Mouse (Mus musculus): ENCODE results near the gene Zc3h4. TPM values are rescaled to one million over a fixed set of nuclear protein-coding genes. Genes with fewer than 3 reads are reported as not detected.

Zc3h4 gene
- polyA plus RNA-seq, 1 experiment: 13.6 TPM

- peaks cover 13% of the 10 kb centered on the region for H3K4me1 ChIP-seq (ENCODE audit: control insufficient read depth)
- TF ChIP-seq TAL1 (IDR thresholded peaks at IDR 0.05; ENCODE audit: low read length) (no peak), GATA1 (IDR thresholded peaks at IDR 0.05; ENCODE audit: low read length) (no peak)
- H3K27me3 ChIP-seq (ENCODE audit: control insufficient read depth): no peaks in the 10 kb centered on the region
- peaks cover 99% of the 10 kb centered on the region for H3K36me3 ChIP-seq (ENCODE audit: control insufficient read depth)
- H3K9me3 ChIP-seq (ENCODE audit: control insufficient read depth, low read length): no peaks in the 10 kb centered on the region
- no peak overlapping the region for H3K4me3 ChIP-seq (replicated peaks)
These were observed 19.9 kb downstream of the Zc3h4 start for GRCm38 (mm10) chr7:16420493-16421118.

- no peaks in the 10 kb centered on the region for H3K27me3 ChIP-seq (ENCODE audit: control insufficient read depth)
- peaks cover 99% of the 10 kb centered on the region for H3K36me3 ChIP-seq (ENCODE audit: control insufficient read depth)
- H3K4me3 ChIP-seq (replicated peaks): no peak overlapping the region
- no peaks in the 10 kb centered on the region for H3K9me3 ChIP-seq (ENCODE audit: control insufficient read depth, low read length)
- TF ChIP-seq TAL1 (IDR thresholded peaks at IDR 0.05; ENCODE audit: low read length) (no peak), GATA1 (IDR thresholded peaks at IDR 0.05; ENCODE audit: low read length) (no peak)
- peaks cover 6% of the 10 kb centered on the region for H3K4me1 ChIP-seq (ENCODE audit: control insufficient read depth)
These were observed 21.6 kb downstream of the Zc3h4 start for GRCm38 (mm10) chr7:16422222-16422856.

DNA sequence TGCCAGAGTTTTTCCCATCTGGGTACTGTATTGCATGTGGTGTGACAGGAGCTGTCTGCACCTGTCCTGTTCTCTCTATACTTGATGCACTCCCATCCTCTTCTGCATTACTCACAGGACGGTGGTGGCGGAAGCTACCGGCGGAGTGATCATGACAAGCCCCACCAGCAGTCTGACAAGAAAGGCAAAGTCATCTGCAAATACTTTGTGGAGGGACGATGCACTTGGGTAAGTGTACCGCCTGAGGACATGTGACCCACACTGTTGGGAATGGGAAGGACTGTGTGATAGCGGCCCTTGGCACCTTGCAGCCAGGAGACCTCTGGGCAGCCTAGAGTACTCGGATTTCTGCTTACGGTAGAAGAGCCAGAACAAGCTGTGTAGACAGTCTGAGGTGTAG lies 23.0 kb downstream of the Zc3h4 start:
- H3K9me3 ChIP-seq (ENCODE audit: control insufficient read depth, low read length): no peaks in the 10 kb centered on the region
- TF ChIP-seq TAL1 (IDR thresholded peaks at IDR 0.05; ENCODE audit: low read length) (no peak), GATA1 (IDR thresholded peaks at IDR 0.05; ENCODE audit: low read length) (no peak)
- H3K36me3 ChIP-seq (ENCODE audit: control insufficient read depth): peaks cover 99% of the 10 kb centered on the region
- H3K27me3 ChIP-seq (ENCODE audit: control insufficient read depth): no peaks in the 10 kb centered on the region
- no peak overlapping the region for H3K4me3 ChIP-seq (replicated peaks)
- peaks cover 5% of the 10 kb centered on the region for H3K4me1 ChIP-seq (ENCODE audit: control insufficient read depth)

- no peak overlapping the region for H3K4me3 ChIP-seq (replicated peaks)
- no peaks in the 10 kb centered on the region for H3K9me3 ChIP-seq (ENCODE audit: control insufficient read depth, low read length)
- no peaks in the 10 kb centered on the region for H3K27me3 ChIP-seq (ENCODE audit: control insufficient read depth)
- peaks cover 99% of the 10 kb centered on the region for H3K36me3 ChIP-seq (ENCODE audit: control insufficient read depth)
- no peak for TF ChIP-seq TAL1 (IDR thresholded peaks at IDR 0.05; ENCODE audit: low read length)
- no peak for TF ChIP-seq GATA1 (IDR thresholded peaks at IDR 0.05; ENCODE audit: low read length)
- peaks cover 4% of the 10 kb centered on the region for H3K4me1 ChIP-seq (ENCODE audit: control insufficient read depth)
These were observed 25.0 kb downstream of the Zc3h4 start for GRCm38 (mm10) chr7:16425721-16426120.

GRCm38 (mm10) chr7:16426129-16426729 lies 25.5 kb downstream of the Zc3h4 start:
- no peak for TF ChIP-seq GATA1 (IDR thresholded peaks at IDR 0.05; ENCODE audit: low read length)
- TF ChIP-seq TAL1 (IDR thresholded peaks at IDR 0.05; ENCODE audit: low read length): no peak
- peaks cover 99% of the 10 kb centered on the region for H3K36me3 ChIP-seq (ENCODE audit: control insufficient read depth)
- no peak overlapping the region for H3K4me3 ChIP-seq (replicated peaks)
- H3K4me1 ChIP-seq (ENCODE audit: control insufficient read depth): peaks cover 4% of the 10 kb centered on the region
- no peaks in the 10 kb centered on the region for H3K9me3 ChIP-seq (ENCODE audit: control insufficient read depth, low read length)
- H3K27me3 ChIP-seq (ENCODE audit: control insufficient read depth): no peaks in the 10 kb centered on the region

- Histone ChIP-seq H3K4me1 (ENCODE audit: control insufficient read depth) (peaks cover 3% of the 10 kb centered on the region), H3K27me3 (ENCODE audit: control insufficient read depth) (no peaks in the 10 kb centered on the region), H3K4me3 (replicated peaks) (no peak overlapping the region), H3K36me3 (ENCODE audit: control insufficient read depth) (peaks cover 95% of the 10 kb centered on the region), H3K9me3 (ENCODE audit: control insufficient read depth, low read length) (no peaks in the 10 kb centered on the region)
- TF ChIP-seq GATA1 (IDR thresholded peaks at IDR 0.05; ENCODE audit: low read length): no peak
- no peak for TF ChIP-seq TAL1 (IDR thresholded peaks at IDR 0.05; ENCODE audit: low read length)
These were observed 32.8 kb downstream of the Zc3h4 start for GRCm38 (mm10) chr7:16433352-16433971.

DNA sequence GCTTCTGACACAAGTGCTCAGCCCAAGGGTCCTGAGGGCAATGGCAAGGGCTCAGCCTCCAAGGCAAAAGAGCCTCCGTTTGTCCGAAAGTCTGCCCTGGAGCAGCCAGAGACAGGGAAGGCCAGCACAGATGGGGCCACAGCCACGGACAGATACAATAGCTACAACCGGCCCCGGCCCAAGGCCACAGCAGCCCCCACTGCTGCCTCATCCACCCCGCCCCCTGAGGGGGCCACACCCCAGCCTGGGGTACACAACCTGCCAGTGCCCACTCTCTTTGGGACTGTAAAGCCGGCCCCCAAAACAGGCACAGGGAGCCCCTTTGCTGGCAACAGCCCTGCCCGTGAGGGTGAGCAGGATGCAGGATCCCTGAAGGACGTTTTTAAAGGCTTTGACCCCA lies 34.4 kb downstream of the Zc3h4 start:
- Histone ChIP-seq H3K27me3 (ENCODE audit: control insufficient read depth) (no peaks in the 10 kb centered on the region), H3K9me3 (ENCODE audit: control insufficient read depth, low read length) (no peaks in the 10 kb centered on the region), H3K36me3 (ENCODE audit: control insufficient read depth) (peaks cover 79% of the 10 kb centered on the region), H3K4me1 (ENCODE audit: control insufficient read depth) (peaks cover 3% of the 10 kb centered on the region), H3K4me3 (replicated peaks) (no peak overlapping the region)
- TF ChIP-seq TAL1 (IDR thresholded peaks at IDR 0.05; ENCODE audit: low read length) (no peak), GATA1 (IDR thresholded peaks at IDR 0.05; ENCODE audit: low read length) (no peak)

DNA sequence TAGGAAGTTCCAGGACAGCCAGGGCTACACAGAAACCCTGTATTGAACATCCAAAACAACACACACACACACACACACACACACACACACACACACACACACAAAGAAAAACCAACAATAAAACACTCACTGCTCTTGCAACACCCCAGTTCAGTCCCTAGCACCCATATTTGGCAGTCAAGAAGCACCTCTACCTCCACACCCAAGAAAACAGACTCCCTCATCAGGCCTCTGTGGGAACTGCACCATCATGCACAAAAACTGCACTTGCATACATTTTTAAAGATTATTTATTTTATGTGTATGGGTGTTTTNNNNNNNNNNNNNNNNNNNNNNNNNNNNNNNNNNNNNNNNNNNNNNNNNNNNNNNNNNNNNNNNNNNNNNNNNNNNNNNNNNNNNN lies 40.5 kb downstream of the Zc3h4 start:
- TF ChIP-seq GATA1 (IDR thresholded peaks at IDR 0.05; ENCODE audit: low read length) (no peak), TAL1 (IDR thresholded peaks at IDR 0.05; ENCODE audit: low read length) (no peak)

DNA sequence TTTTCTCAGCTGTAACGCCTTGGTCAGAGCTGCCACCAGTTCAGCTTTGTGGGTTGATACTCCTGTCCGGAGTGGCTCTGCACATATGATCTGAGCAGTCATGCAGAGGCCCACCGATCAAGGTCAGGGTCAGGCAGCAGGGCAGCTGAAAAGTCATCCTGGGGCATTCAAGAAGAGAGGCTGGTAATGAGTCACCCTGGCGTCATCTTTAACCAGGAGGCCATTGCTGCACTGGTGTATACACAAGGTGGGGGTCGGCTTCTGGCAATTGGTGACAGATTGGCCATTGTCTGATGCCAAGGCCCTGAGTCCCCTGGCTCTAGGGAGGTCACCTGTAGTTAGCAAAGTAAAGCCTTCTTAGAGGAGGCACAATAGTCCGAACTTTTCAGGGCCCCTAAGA lies 50.9 kb downstream of the Zc3h4 start:
- H3K27me3 ChIP-seq (ENCODE audit: control insufficient read depth): no peaks in the 10 kb centered on the region
- H3K36me3 ChIP-seq (ENCODE audit: control insufficient read depth): peaks cover 11% of the 10 kb centered on the region
- H3K4me1 ChIP-seq (ENCODE audit: control insufficient read depth): peaks cover 31% of the 10 kb centered on the region
- H3K9me3 ChIP-seq (ENCODE audit: control insufficient read depth, low read length): no peaks in the 10 kb centered on the region
- H3K4me3 ChIP-seq (replicated peaks): no peak overlapping the region
- no peak for TF ChIP-seq TAL1 (IDR thresholded peaks at IDR 0.05; ENCODE audit: low read length)
- no peak for TF ChIP-seq GATA1 (IDR thresholded peaks at IDR 0.05; ENCODE audit: low read length)

More for the DNA sequence above, 40.5 kb downstream of the Zc3h4 start:
- Histone ChIP-seq H3K36me3 (ENCODE audit: control insufficient read depth) (peaks cover 18% of the 10 kb centered on the region), H3K4me1 (ENCODE audit: control insufficient read depth) (no peaks in the 10 kb centered on the region), H3K27me3 (ENCODE audit: control insufficient read depth) (0 out of 2 replicates have a peak, but pooled peaks cover 5% of the 10 kb centered on the region), H3K4me3 (replicated peaks) (no peak overlapping the region), H3K9me3 (ENCODE audit: control insufficient read depth, low read length) (no peaks in the 10 kb centered on the region)

All from erythroblast, embryonic 14.5 days (primary cell).